Mouse (Mus musculus): Measurements from ENCODE around the gene Arhgap28.

The Arhgap28 gene

GRCm38 (mm10) chr17:67989716-67990115, 14.2 kb downstream of the Arhgap28 start:
- DNase-seq (ENCODE audit: low spot score) = no peak

GRCm38 (mm10) chr17:67988920-67989621, 14.8 kb downstream of the Arhgap28 start:
- DNase-seq (ENCODE audit: low spot score) = peak; percentile 75

DNA sequence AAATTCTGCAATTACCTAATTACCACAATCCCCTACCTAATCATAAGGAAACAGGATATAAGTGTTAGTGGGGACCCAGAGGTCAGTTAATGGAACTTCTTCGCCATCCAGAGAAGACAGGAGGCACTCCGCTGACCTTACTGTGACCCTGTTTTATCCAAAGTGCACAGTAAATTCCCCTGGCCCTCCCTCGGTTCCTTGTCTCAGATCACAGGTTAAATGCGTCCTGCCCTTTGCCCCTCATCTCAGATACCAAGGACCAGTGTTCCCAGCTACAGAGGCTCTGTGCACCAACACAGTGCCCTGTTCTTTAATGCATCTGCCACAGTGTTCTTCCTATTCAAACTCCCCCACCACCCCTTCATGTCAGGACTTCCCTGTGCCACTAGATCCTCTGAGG, 18.4 kb downstream of the Arhgap28 start:
- no peak for DNase-seq (ENCODE audit: low spot score)

GRCm38 (mm10) chr17:67980573-67980972, 23.3 kb downstream of the Arhgap28 start:
- DNase-seq (ENCODE audit: low spot score) = no peak

DNA sequence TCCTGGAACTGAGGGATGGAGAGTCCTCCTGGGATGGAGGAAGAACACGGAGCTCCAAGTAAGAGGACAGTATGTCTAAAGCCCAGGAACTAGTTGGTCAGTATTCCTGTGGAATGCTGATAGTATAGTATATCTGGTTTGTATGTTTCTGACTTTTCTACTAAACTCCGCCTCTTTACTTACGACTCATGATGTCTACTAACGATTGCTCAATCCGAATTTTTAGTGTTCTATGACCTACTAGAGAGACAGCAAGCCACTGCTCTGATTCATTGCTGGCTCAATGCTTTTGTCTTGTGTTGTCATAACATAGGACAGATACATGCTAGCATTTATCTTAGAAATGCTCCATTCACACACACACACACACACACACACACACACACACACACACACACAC, 24.7 kb downstream of the Arhgap28 start:
- no peak for DNase-seq (ENCODE audit: low spot score)

GRCm38 (mm10) chr17:67978786-67979185, 25.1 kb downstream of the Arhgap28 start:
- DNase-seq (ENCODE audit: low spot score) = peak; percentile 79

DNA sequence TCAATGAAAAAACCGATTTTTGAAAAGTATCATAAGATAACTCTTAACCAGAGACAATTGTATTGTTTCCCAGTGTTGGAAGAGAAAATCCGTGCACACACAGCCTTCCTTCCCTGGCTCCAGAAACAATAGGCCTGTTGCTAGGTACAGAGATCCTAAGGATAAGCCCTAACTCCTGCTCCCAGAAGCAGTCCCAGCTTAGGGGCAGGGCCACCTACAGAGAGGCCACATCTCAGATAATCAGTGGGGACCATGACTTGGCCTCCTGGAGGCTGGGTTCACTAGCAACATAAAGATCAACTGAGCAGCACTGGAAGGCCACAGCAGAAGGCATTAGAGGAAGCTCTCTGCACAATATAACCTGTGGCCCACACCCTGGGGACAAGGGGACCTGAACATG, 27.5 kb downstream of the Arhgap28 start:
- DNase-seq (ENCODE audit: low spot score) = no peak

DNA sequence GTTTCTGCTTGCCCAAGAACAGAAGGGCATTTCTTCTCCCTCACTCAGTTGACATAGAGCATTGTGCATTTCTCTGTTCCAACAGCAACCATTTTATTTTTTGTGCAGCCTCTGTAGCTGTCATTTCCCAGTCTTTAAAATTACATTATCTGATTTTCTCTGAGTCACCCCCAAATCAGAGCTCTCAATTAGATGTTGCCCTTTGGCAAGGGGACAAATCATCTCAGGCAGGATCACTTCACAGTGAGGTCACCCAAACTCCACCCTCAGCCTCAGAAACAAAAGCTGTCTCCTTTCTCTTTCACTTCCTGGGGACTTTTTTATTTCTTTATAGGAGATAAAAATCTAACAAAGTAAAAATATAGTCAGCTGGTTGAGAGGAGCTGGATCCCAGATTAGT, 27.9 kb downstream of the Arhgap28 start:
- no peak for DNase-seq (ENCODE audit: low spot score)

- no peak for DNase-seq (ENCODE audit: low spot score)
Observed at GRCm38 (mm10) chr17:67974679-67975078, 29.2 kb downstream of the Arhgap28 start.

- DNase-seq (ENCODE audit: low spot score) = no peak
Observed at GRCm38 (mm10) chr17:67966853-67967540, 36.9 kb downstream of the Arhgap28 start.

- DNase-seq (ENCODE audit: low spot score) = no peak
Observed at GRCm38 (mm10) chr17:67962858-67963257, 41.1 kb downstream of the Arhgap28 start.

DNA sequence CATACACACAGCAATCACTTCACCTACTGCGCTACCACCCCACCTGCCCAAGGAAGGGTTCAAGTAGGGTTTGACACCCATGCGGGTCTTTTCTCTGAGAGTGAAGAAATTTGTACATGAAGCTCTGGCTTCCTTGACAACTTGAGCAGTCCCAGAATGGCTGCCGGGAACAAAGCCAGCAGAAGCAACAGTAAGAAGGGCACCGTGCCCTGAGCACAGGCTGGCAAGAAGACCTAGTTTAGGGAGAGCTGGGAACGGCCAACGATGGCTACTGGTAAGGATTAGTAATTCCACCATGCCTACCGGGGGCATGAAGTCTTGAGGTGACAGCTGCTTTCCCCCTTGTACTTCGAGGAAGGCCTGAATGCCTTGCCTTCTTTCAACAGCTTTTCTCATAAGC, 41.9 kb downstream of the Arhgap28 start:
- DNase-seq (ENCODE audit: low spot score) = peak; percentile 59

GRCm38 (mm10) chr17:67958909-67959308, 45.0 kb downstream of the Arhgap28 start:
- no peak for DNase-seq (ENCODE audit: low spot score)

- DNase-seq (ENCODE audit: low spot score) = no peak
Observed at GRCm38 (mm10) chr17:67957603-67958002, 46.3 kb downstream of the Arhgap28 start.

GRCm38 (mm10) chr17:67955876-67956690, 47.8 kb downstream of the Arhgap28 start:
- DNase-seq (ENCODE audit: low spot score) = peak; percentile 40

DNA sequence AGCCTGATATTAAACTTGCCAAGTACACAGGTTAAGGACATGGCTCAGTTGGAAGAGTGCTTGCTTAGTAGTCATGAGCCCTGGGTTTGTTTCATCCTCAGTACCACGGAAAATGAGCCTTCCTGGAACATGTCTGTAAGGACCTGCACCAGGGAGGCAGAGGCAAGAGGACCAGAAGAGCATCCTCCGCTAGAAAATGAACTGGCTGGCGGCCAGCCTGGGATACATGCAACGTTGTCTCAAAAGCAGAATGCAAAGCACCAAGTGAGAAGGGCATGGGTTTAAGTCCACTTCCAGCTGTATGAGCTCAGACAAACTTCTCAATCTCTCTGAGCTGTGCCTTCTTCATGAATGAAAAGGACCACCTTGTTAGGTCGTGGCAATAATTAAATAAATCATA, 49.0 kb downstream of the Arhgap28 start:
- no peak for DNase-seq (ENCODE audit: low spot score)

DNA sequence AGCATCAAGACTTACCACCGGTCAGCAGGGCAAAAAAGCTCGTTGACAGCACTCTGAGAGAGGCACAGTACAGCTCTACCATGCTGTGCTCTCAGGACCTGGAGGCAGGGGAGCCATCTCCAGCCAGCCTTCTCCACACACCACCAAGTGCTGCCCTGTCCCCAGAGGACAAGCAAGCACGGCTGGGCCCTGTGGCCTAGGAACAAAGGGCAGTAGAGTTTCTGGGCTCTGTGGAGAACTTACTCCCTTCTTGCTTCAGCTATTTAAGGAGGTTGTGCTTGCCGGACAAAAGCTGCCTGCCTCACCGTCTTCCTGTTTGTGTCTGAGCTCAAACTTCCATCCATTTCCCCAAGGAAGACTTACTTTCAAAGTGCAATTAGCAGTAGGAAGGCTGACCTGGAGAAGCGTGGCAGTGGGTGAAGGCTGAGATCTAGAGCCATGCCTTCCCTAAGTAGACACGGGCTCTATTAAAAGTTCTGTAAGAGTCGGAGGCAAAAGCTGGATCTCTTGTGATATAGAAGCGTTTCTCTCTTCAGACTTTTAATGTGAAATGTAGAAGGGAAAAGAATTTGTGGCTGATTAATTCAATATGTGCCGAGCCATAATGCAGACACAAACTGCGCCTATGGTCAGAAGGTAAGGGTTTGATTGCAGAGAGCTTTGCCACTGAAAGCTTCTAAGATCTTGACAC, 53.3 kb downstream of the Arhgap28 start:
- DNase-seq (ENCODE audit: low spot score) = no peak

DNA sequence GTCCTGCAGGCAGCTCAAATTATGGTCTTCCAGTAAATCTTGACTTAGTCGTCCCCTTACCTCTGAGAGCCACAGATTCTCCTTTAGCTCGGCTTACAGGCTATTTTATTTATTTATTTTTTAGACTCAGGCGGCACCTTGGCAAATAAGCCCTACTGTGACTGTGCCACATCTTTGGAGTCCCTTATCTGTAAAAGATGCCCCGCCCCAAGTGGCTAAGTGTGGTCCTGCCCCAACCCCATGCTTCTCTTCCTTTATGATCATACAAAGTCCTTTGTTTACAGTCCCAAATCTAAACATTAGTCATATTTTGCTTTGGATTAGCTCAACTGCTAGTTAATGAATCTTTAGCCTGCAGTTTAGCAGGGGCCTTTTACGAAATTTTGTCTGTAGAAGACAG, 55.3 kb downstream of the Arhgap28 start:
- no peak for DNase-seq (ENCODE audit: low spot score)

DNA sequence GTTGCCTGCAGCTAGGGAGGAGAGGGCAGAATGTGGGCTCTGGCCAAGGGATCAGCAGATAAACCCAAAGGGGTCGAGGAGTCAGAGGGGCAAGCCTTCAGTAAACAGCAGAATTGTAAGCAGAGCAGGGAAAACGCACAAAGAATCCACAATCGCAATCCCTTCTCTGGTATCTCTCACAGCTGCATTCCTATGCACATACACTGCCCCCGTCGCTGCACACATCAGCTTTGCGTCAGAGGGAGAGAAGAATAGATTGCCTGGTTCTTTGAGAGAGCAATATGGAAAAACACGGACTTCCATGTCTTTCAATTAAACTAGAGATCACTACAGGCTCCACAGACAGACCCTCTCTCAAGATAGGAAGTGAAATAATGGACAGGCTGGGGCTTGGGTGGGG, 58.5 kb downstream of the Arhgap28 start:
- DNase-seq (ENCODE audit: low spot score) = no peak

GRCm38 (mm10) chr17:67944256-67944655, 59.7 kb downstream of the Arhgap28 start:
- DNase-seq (ENCODE audit: low spot score) = no peak

GRCm38 (mm10) chr17:67941026-67941425, 62.9 kb downstream of the Arhgap28 start:
- no peak for DNase-seq (ENCODE audit: low spot score)

- DNase-seq (ENCODE audit: low spot score) = no peak
Observed at GRCm38 (mm10) chr17:67937050-67937449, 66.9 kb downstream of the Arhgap28 start.

Data from ovary, postnatal 36 days (tissue).